Mouse (Mus musculus) thymus, postnatal 0 days (tissue): ENCODE measurements at regions not wholly inside any gene's neighbourhood (a gene's known extent, or its start where the extent isn't known, plus 50 kb on each side); places are given as distances from the start of the nearest gene placed in this dataset.

Experiments
- DNase-seq: peaks from one replicate; pipeline ENCODE4 v3.0.0-alpha.2; 2015; ENCODE audit warnings: low spot score

GRCm38 (mm10) chr13:99847531-99847930 is 53.4 kb downstream of the Cartpt start:
- DNase-seq, result no peak

- no peak for DNase-seq
These were observed 58.3 kb downstream of the Cartpt start for GRCm38 (mm10) chr13:99842626-99843025.

GRCm38 (mm10) chr13:99839446-99839845 is 61.4 kb downstream of the Cartpt start:
- no peak for DNase-seq

GRCm38 (mm10) chr13:99837772-99838425 is 63.0 kb downstream of the Cartpt start:
- peak; percentile 42 for DNase-seq

GRCm38 (mm10) chr13:99837180-99837579 is 63.7 kb downstream of the Cartpt start:
- DNase-seq, result no peak

- DNase-seq, result no peak
These were observed 64.3 kb downstream of the Cartpt start for GRCm38 (mm10) chr13:99836586-99836985.

GRCm38 (mm10) chr13:99835518-99835917 is 65.4 kb downstream of the Cartpt start:
- no peak for DNase-seq

- DNase-seq, result no peak
These were observed 70.7 kb downstream of the Cartpt start for GRCm38 (mm10) chr13:99830080-99830724.

GRCm38 (mm10) chr13:99827573-99827972 is 73.3 kb downstream of the Cartpt start:
- DNase-seq, result no peak

- no peak for DNase-seq
These were observed 76.3 kb downstream of the Cartpt start for GRCm38 (mm10) chr13:99824625-99825024.

GRCm38 (mm10) chr13:99816666-99817065 is 84.2 kb downstream of the Cartpt start:
- DNase-seq, result no peak

- DNase-seq, result no peak
These were observed 85.1 kb downstream of the Cartpt start for GRCm38 (mm10) chr13:99815786-99816185.

GRCm38 (mm10) chr13:99814801-99815200 is 86.1 kb downstream of the Cartpt start:
- DNase-seq, result no peak

GRCm38 (mm10) chr13:99814033-99814556 is 86.8 kb downstream of the Cartpt start:
- DNase-seq, result no peak

- DNase-seq, result no peak
These were observed 106.4 kb downstream of the Cartpt start for GRCm38 (mm10) chr13:99794448-99794847.

- DNase-seq, result no peak
These were observed 107.0 kb downstream of the Cartpt start for GRCm38 (mm10) chr13:99793786-99794435.

GRCm38 (mm10) chr13:99793001-99793400 is 107.9 kb downstream of the Cartpt start:
- no peak for DNase-seq

- peak; percentile 16 for DNase-seq
These were observed 109.9 kb downstream of the Cartpt start for GRCm38 (mm10) chr13:99790951-99791350.

GRCm38 (mm10) chr13:99787760-99788159 is 113.1 kb downstream of the Cartpt start:
- DNase-seq, result no peak

GRCm38 (mm10) chr13:99785427-99785826 is 115.5 kb downstream of the Cartpt start:
- no peak for DNase-seq

- no peak for DNase-seq
These were observed 116.6 kb downstream of the Cartpt start for GRCm38 (mm10) chr13:99784314-99784713.
